Mouse (Mus musculus) midbrain, postnatal 0 days (tissue): ENCODE results near the gene Pik3r1. TPM values are rescaled to one million over a fixed set of nuclear protein-coding genes. Genes with fewer than 3 reads are reported as not detected.

Experiments
- ATAC-seq: fragments of 200-750 bp; cut with Nextera tagmentation; 2 replicates; pipeline ENCODE4 v1.8.0; 2017; ENCODE audit warnings: moderate number of reproducible peaks, mild to moderate bottlenecking, moderate TSS enrichment, moderate library complexity; ENCODE audit not compliant: low FRiP score
- DNase-seq: peaks from one replicate; pipeline ENCODE4 v3.0.0-alpha.2; 2015; ENCODE audit warnings: low spot score
- H3K27ac ChIP-seq: fragments of 300-500 bp; sonication (generic); 2 replicates; pipeline ENCODE4 v1.5.1; 2014; ENCODE audit warnings: low read depth, mild to moderate bottlenecking, low read length, mixed read lengths
- H3K27me3 ChIP-seq: fragments of 300-500 bp; sonication (generic); 2 replicates; pipeline ENCODE4 v1.6.1; 2014; ENCODE audit warnings: low read length, control low read depth, mixed read lengths; ENCODE audit not compliant: insufficient read depth
- H3K36me3 ChIP-seq: fragments of 300-500 bp; sonication (generic); 2 replicates; pipeline ENCODE4 v1.6.1; 2014; ENCODE audit warnings: low read length, control low read depth, mixed read lengths; ENCODE audit not compliant: insufficient read depth
- H3K4me1 ChIP-seq: fragments of 300-500 bp; sonication (generic); 2 replicates; pipeline ENCODE4 v1.6.1; 2014; ENCODE audit warnings: mild to moderate bottlenecking, control low read depth, antibody characterized with exemption, low read length, mixed read lengths; ENCODE audit not compliant: insufficient read depth
- H3K4me2 ChIP-seq: fragments of 300-500 bp; sonication (generic); 2 replicates; pipeline ENCODE4 v1.6.1; 2014; ENCODE audit warnings: low read depth, mild to moderate bottlenecking, low read length, mixed read lengths; ENCODE audit not compliant: poor library complexity, severe bottlenecking
- H3K4me3 ChIP-seq: fragments of 300-500 bp; sonication (generic); 2 replicates; pipeline ENCODE4 v1.5.1; 2014; ENCODE audit warnings: low read depth, mild to moderate bottlenecking, low read length, moderate library complexity
- H3K9ac ChIP-seq: fragments of 300-500 bp; sonication (generic); replicated peaks from 2 replicates; pipeline ENCODE4 v1.6.1; 2014; ENCODE audit warnings: mild to moderate bottlenecking, low read length, moderate library complexity, mixed read lengths; ENCODE audit not compliant: poor library complexity, severe bottlenecking
- H3K9me3 ChIP-seq: fragments of 300-500 bp; sonication (generic); 2 replicates; pipeline ENCODE4 v1.6.1; 2016; ENCODE audit warnings: low read length, control low read depth
- CTCF ChIP-seq: IDR thresholded peaks from 2 replicates; pipeline ENCODE4 v1.5.1; 2016; ENCODE audit warnings: antibody characterized with exemption, mild to moderate bottlenecking
- WGBS: fragments of 180-500 bp; shearing (Covaris S2); extraction: QIAGEN DNeasy Blood & Tissue Kit; methylation state at CpG from one replicate; pipeline ENCODE4 v1.1.7; 2014; 5-methylcytosine and 5-hydroxymethylcytosine counted together
- polyA plus RNA-seq: library from polyadenylated mRNA; unstranded; fragments of >200 nt; fragmentation: Nextera tagmentation; extraction: Ambion mirVana; gene quantifications from 2 replicates; pipeline ENCODE4 v1.2.1, GENCODE M21; 2015
- total RNA-seq: library from RNA; depleted of rRNA; stranded (reverse); fragments of >200 nt; gene quantifications from 2 replicates; pipeline ENCODE4 v1.2.3, GENCODE M21; 2014

The Pik3r1 gene
- total and polyA plus RNA-seq, 2 experiments from 2014 or later: 54.4 to 99.2 TPM

GRCm38 (mm10) chr13:101717836-101718235, 50.2 kb downstream of the Pik3r1 start:
- Histone ChIP-seq H3K4me3 (no peak overlapping the region), H3K27me3 (no peaks in the 10 kb centered on the region), H3K4me2 (no peak overlapping the region), H3K4me1 (no peaks in the 10 kb centered on the region), H3K36me3 (no peaks in the 10 kb centered on the region), H3K27ac (no peak overlapping the region), H3K9ac (no peak overlapping the region), H3K9me3 (no peaks in the 10 kb centered on the region)
- ATAC-seq (no peak), DNase-seq (no peak)
- no peak for TF ChIP-seq CTCF
- 83% methylated on average over 6 of the region's 6 CpGs for WGBS

- 85% methylated on average over 12 of the region's 12 CpGs for WGBS
- Histone ChIP-seq H3K36me3 (0 out of 2 replicates have a peak, but pooled peaks cover 1% of the 10 kb centered on the region), H3K4me1 (no peaks in the 10 kb centered on the region), H3K4me2 (no peak overlapping the region), H3K4me3 (no peak overlapping the region), H3K9ac (no peak overlapping the region), H3K27me3 (no peaks in the 10 kb centered on the region), H3K27ac (no peak overlapping the region), H3K9me3 (no peaks in the 10 kb centered on the region)
- ATAC-seq: no peak
- no peak for TF ChIP-seq CTCF
- no peak for DNase-seq
These were observed 54.5 kb downstream of the Pik3r1 start for GRCm38 (mm10) chr13:101713429-101714088.

- H3K4me1 ChIP-seq: no peaks in the 10 kb centered on the region
- no peak overlapping the region for H3K9ac ChIP-seq
- H3K36me3 ChIP-seq: peaks cover 8% of the 10 kb centered on the region
- no peaks in the 10 kb centered on the region for H3K9me3 ChIP-seq
- H3K4me2 ChIP-seq: no peak overlapping the region
- H3K27me3 ChIP-seq: no peaks in the 10 kb centered on the region
- ATAC-seq: no peak
- 86% methylated on average over 9 of the region's 9 CpGs for WGBS
- H3K27ac ChIP-seq: no peak overlapping the region
- DNase-seq: no peak
- TF ChIP-seq CTCF: no peak
- H3K4me3 ChIP-seq: no peak overlapping the region
These were observed 55.1 kb downstream of the Pik3r1 start for GRCm38 (mm10) chr13:101712720-101713428.

- Histone ChIP-seq H3K27me3 (no peaks in the 10 kb centered on the region), H3K9me3 (no peaks in the 10 kb centered on the region), H3K27ac (no peak overlapping the region), H3K4me2 (no peak overlapping the region), H3K4me1 (no peaks in the 10 kb centered on the region), H3K4me3 (no peak overlapping the region), H3K9ac (no peak overlapping the region), H3K36me3 (peaks cover 12% of the 10 kb centered on the region)
- WGBS: 76% methylated on average over 9 of the region's 9 CpGs
- ATAC-seq (no peak), DNase-seq (no peak)
- no peak for TF ChIP-seq CTCF
These were observed 55.9 kb downstream of the Pik3r1 start for GRCm38 (mm10) chr13:101712099-101712498.

- H3K27me3 ChIP-seq: no peaks in the 10 kb centered on the region
- peaks cover 12% of the 10 kb centered on the region for H3K36me3 ChIP-seq
- H3K9ac ChIP-seq: no peak overlapping the region
- no peak for TF ChIP-seq CTCF
- H3K27ac ChIP-seq: no peak overlapping the region
- no peaks in the 10 kb centered on the region for H3K9me3 ChIP-seq
- no peak for DNase-seq
- ATAC-seq: no peak
- 95% methylated on average over 2 of the region's 2 CpGs for WGBS
- no peak overlapping the region for H3K4me2 ChIP-seq
- H3K4me1 ChIP-seq: no peaks in the 10 kb centered on the region
- H3K4me3 ChIP-seq: no peak overlapping the region
These were observed 56.7 kb downstream of the Pik3r1 start for GRCm38 (mm10) chr13:101711301-101711700.

- Histone ChIP-seq H3K27me3 (no peaks in the 10 kb centered on the region), H3K27ac (no peak overlapping the region), H3K9me3 (no peaks in the 10 kb centered on the region), H3K4me3 (no peak overlapping the region), H3K4me2 (no peak overlapping the region), H3K9ac (no peak overlapping the region), H3K4me1 (no peaks in the 10 kb centered on the region), H3K36me3 (peaks cover 17% of the 10 kb centered on the region)
- ATAC-seq (no peak), DNase-seq (no peak)
- TF ChIP-seq CTCF: no peak
- 56% methylated on average over 3 of the region's 3 CpGs for WGBS
These were observed 58.2 kb downstream of the Pik3r1 start for GRCm38 (mm10) chr13:101709788-101710187.
